Mouse (Mus musculus): ENCODE measurements around the gene Gm11985.

Gene Gm11985

DNA sequence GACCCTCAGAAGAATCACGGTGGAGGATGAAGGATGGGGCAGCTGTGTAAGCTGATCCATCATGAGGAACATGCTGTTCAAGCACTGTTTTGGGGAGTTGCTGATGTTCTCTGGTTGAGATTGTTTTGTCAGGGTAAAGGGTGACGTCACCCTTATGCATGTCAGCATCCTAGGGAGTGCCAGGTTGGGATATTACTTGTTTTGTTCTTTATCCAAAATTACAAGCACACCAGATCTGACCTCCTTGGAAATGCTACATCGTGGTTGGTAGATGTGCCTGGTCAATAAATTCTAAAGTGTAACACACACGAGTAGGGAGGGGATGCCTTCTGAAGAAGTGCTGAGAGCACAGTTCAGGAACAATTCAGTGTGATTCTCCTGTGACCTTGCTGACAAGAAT is 31.9 kb downstream of the Gm11985 start:
- no peak for DNase-seq (ENCODE audit: low read depth, low spot score)

DNA sequence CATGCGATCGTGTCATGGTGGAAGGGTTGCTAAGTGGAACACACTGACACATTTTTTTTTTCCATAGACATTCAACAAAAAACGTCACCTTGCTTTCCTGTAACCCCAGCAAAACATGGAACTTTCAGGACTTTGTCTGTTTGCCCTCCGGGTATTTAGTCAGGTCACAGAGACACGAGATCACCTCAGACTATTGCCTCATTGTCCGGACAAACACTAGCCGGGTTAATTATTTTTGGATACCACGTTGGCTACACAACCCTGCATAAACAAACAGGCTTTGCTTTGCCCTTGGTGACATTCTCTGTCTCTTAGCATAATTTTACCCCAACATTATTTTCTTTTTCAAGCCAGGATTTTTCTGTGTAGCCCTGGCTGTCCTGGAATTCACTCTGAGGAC is 35.3 kb downstream of the Gm11985 start:
- no peak for DNase-seq (ENCODE audit: low read depth, low spot score)

DNA sequence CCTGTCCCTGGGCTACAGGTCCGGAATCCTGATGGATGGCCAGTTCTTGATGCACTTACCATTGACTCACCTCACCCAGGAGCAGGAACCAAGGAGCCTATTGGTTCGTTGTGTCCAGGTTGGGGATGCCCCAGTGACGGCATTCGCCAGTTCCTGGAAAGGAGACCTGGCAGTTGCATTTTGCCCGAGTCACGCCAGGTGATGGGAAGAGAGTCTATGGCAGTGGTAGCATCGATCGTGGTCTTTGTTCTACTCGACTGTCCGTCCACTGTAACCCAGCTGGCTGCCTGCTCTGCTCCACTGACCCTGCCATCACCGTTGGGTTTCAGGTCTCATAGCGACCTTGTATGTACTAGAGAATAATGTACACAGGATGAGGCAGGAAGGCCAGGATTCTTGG is 36.0 kb downstream of the Gm11985 start:
- DNase-seq (ENCODE audit: low read depth, low spot score): no peak

DNA sequence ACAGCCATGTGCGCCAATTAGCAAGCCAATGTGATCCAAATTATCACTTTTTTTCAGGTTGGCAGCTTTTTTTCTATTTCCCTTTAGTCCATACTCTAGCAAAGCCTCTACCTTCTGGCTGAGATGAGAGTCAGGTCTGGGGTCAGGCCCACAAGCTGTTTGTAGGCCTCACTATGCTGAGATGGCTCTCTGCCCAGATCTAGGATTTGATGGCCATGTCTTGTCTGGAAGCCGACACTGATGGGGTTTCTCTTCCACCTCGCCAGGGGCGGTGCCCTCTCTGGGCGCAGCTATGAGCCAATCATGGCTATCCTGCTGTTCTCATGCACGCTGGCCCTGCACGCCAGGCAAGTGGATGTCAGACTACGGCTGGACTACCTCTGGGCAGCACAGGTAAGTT is 37.9 kb downstream of the Gm11985 start:
- no peak for DNase-seq (ENCODE audit: low read depth, low spot score)

DNA sequence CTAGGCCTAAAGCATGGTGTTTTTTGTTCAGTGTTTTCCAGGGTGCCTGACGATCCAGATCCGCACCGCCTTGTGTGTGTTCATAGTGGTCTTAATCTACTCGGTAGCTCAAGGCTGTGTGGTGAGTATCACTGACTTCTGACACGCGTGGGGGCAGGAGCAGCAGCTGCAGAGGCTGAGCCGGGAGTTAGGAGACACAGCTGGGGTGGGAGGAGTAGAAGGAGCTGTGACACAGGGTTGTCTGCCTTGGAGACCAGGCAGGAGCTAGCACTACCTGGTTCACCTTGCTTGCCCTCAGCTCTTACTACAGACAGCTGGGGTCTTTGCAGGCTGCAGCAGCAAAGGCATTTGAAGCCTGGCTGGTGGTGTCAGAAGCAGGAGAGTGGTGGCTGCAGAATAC is 38.9 kb downstream of the Gm11985 start:
- DNase-seq (ENCODE audit: low read depth, low spot score): no peak

DNA sequence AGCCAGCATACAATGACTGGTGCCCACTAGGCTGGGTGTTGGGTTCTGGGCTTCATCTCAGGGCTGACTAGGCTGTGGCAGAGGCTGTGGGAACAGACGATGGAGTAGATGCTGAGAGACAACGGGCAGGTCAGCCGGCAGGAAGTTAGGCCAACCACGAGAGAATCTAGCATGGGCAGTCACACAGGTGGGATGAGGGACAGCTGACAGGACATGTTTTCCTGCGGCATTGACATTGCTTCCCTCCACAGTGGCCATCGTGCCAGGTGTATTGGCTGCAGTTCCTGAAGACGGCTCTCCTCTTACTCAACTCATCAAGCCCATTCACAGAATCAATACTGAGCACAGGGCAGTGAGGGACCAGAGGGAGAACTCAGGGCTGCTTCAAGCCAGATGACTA is 40.4 kb downstream of the Gm11985 start:
- no peak for DNase-seq (ENCODE audit: low read depth, low spot score)

DNA sequence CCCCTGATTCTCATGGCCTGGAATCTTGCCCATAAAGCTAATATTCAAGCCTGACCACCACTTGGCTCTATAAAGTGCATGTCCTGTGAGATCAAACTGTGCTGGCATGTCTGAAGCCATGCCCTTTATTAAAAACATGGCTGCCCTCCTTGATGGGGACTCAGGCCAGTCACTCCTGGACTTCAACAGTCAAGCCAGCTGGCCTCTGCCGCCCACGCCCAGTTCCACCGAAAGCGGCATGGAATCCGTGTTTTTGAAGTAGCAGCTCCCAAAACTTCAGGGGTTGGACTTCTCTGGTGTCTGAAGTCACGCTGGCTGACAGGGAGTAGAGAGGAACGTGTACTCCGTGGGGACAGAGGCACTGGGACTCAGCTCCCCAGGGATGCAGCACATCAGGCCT is 40.8 kb downstream of the Gm11985 start:
- no peak for DNase-seq (ENCODE audit: low read depth, low spot score)

DNA sequence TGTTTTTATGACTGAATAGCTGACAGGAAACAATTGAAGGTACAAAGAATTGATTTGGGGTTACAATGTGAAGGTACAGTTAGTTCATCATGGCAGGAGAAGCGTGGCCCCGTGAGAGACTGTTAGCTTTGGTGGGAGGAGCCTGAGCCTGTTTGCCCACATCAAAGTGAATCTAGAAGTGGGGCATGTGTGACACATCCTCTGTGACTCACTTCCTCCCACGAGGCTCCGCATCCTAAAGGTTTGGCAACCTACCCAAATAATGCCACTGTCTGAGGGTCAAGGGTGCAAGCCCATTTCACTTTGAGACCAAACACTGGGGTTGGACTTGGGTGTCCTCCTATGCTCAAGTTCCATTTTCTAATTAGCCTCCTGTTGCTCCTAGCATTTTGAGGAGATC is 43.1 kb downstream of the Gm11985 start:
- no peak for DNase-seq (ENCODE audit: low read depth, low spot score)

DNA sequence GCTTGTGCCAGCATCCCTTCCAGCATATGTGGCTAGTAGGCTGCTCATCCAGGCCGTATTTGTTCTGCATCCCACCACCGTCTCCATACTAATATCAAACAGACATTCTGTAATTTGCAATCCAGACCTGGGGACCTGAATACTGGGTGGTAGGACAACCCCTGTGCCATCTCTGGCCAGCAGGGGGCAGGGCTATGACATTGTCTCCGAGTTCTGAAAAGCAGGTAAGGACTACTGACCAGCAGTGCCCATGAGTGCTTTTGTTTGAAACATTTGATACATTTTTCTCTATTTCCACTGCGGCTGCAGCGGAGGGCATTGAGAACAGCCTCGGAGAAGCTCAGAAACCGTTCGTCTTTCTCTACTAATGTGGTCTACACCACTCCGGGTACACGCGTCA is 44.0 kb downstream of the Gm11985 start:
- no peak for DNase-seq (ENCODE audit: low read depth, low spot score)

DNA sequence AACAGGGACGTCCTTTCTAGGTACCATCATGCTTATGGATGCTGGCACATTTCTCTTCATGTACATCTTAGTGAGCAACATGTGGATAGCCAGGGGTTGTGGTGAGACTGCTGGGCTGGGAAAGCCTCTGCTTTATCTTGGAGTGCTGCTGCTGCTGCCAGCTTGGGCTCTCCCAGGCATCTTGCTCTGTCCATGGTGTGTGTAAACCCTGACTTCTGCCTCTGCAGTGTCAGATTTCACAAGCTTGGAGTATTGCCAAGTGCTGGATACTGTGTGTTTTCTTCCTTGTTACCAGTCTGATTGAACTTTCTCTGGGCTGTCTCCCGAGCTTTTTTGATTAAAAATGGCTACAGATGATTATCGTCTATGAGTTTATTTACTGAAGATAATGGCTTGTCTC is 45.6 kb downstream of the Gm11985 start:
- no peak for DNase-seq (ENCODE audit: low read depth, low spot score)

DNA sequence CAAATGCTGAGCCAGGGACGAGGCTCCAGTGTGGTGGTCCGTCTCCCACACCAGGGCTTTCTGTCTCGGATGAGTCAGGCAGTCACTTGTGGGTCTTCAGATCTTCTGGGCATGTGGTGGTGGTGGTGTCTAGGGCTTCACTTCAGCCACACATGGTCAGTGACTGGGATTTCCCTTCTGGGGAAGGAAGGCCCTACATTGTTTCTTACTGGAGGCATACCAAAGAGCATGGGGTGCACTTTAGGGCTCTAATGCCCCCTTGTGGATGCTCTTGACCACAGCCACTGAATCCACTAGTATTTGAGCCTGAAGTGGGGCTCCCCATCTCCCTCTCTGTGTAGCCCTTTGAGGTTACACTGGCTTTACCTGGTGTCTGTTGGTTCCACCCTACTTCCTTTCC is 47.9 kb downstream of the Gm11985 start:
- peak; percentile 25 for DNase-seq (ENCODE audit: low read depth, low spot score)

DNA sequence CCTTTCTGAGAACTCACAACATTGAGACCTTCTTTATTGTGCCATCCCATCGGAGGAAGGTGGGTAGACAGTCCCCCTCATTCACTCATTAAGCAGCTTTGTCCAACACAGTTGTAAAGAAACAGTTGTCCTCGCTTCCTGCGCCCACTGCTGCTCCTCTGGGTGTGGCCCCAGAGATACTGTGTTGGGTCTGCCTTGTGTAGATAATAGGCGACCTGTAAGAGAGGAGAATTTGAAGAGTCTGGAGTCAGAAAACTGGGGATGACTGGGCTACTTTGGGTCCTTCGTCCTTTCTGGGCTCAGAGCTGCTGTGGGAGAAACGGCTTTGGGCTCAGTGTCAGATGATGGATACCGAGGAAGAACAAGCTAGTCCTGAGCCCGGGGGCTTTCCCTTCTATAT is 50.0 kb downstream of the Gm11985 start:
- no peak for DNase-seq (ENCODE audit: low read depth, low spot score)

DNA sequence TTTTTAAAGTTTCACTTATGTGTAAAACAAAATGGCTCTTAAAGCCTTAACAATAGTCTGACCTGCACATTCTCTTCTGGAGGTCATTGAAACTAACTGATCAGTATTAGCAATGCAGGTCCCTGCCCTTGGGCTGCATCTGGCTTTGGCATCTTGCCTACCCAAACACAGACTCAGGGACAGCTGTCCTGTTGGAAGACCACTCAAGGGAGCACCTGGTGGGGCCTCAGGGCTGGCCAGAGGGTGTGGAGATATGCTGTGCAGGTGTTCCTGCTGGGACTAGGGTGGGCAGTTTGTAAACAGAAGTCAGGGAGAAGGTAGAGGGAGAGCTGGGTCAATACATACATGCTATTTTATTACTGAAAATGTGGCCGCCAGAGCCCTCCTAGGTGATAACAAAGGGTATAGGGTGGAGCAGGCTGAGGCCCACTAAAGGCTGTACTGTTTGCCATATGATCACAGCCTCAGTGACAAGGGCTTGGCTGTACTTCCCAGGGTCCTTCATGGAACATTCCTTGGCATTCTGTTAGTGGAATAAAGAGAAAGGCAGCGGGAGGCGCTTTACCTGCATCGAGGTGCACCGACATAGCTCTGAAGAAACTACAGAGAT is 52.0 kb downstream of the Gm11985 start:
- no peak for DNase-seq (ENCODE audit: low read depth, low spot score)

DNA sequence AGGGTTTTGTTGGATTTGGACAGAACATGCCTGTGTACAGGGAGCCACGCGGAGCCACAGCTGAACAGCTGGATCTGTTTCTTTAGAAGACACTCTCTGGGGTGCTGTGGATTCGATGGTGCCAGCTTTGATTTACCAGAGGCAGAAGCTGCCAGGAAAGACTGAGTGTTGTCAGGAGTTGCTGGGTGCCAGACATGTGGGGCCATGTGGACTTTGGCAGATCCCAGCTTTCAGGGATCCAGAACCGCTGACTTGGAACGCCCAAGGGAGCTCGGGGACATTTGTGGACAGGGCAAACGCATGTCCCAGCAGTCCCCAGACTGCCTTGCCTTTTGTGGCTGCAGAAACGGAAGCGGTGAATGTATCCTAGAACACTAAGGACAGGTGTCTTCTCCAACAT is 52.6 kb downstream of the Gm11985 start:
- DNase-seq (ENCODE audit: low read depth, low spot score): no peak

DNA sequence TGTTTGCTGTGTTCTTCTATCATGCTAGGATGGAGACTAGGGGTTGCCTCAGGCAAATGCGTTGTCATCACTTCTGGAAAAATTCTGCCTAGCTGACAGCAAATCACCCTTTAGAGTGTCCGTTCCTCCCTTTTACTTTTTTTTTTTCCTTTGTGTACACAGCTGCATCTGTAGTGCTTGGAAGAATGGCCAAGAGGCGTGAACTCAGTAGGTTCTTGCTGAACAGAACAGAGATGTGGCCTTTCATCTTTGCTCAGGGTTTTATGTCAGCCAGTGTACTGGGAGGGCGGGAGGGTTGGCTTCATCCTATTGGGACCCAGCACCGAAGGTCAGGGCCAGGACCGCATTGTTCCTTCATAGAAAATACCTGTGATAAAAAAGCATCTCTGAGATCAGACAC is 53.1 kb downstream of the Gm11985 start:
- no peak for DNase-seq (ENCODE audit: low read depth, low spot score)

DNA sequence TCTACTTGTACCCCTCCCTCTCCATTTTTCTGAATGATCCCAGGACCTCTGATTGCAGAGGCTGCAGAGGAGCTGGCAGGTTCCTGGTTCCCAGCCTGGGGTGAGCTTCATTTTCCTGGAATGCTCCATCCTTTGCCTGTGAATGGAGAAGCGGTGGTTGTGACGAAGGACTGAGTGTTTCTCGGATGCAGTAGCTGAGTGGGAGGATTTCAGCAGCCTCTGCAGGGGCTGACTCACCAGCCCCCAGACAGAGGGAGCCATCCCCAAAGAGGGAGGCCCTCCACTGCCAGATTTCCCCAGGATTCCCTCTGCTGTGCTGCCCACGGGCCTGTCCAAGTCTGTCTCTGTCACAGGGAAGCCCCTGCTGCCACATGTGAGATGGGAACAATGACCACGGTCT is 54.0 kb downstream of the Gm11985 start:
- DNase-seq (ENCODE audit: low read depth, low spot score): no peak

DNA sequence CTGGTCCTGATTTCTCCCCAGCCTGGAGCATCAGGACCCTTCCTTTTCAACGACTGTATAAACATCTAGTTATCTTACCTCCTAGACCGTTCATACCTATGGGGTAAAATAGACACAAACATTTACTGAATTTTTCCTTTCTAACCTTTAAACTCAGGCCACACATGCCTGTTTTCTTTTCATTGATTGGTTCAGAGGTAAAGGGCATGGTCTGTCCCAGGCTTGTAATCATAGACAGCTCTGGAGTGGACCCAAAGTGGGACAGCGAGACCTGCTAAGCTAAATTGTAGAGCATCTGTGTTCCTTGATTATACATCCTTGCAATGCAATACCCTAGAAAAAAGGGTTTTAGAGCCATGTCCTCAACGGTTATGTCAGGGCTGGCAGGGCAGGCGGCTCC is 54.6 kb downstream of the Gm11985 start:
- no peak for DNase-seq (ENCODE audit: low read depth, low spot score)
